Comparison of ENCODE assay signal across 7 mouse cellular contexts in genomic region chr4:115096435-115097145, GRCm38 (mm10). TPM values are rescaled to one million over a fixed set of nuclear protein-coding genes. Genes with fewer than 3 reads are reported as not detected.
DNase-seq lines count a peak whose midpoint lies in the region; ATAC-seq lines count a peak whose summit lies in the region.

No protein-coding gene starts in this region.

- H3K4me1 ChIP-seq in embryonic facial prominence, embryonic 14.5 days (ENCODE audit: control insufficient read depth, insufficient read depth, low read length), result peaks cover 9% of the 10 kb centered on the region; the same call in 1 of the 2 replicates
- H3K4me1 ChIP-seq in intestine, embryonic 16.5 days (ENCODE audit: control insufficient read depth, insufficient read depth, low read length), result peaks cover 23% of the 10 kb centered on the region; the same call in 1 of the 2 replicates

- no peak overlapping the region for H3K9ac ChIP-seq in embryonic facial prominence, embryonic 14.5 days (ENCODE audit: low read depth, low read length)
- peak overlapping the region; percentile 65 for H3K9ac ChIP-seq in intestine, embryonic 16.5 days (ENCODE audit: low read depth, low read length)

- peak; percentile 10 for DNase-seq in ZHBTc4 (ENCODE audit: low read depth, low spot score)
- DNase-seq in embryonic facial prominence, embryonic 14.5 days (ENCODE audit: low spot score), result no peak
- DNase-seq in urinary bladder, postnatal 10 days (ENCODE audit: low spot score), result no peak
- no peak for DNase-seq in adrenal gland, postnatal 36 days
- no peak for DNase-seq in T-cell, adult 2 months (ENCODE audit: low spot score)

- WGBS in embryonic facial prominence, embryonic 14.5 days, result 10% methylated on average over 11 of the region's 11 CpGs
- WGBS in intestine, embryonic 16.5 days, result 11% methylated on average over 11 of the region's 11 CpGs

- no peak for ATAC-seq in embryonic facial prominence, embryonic 14.5 days (ENCODE audit: low read depth)
- ATAC-seq in intestine, embryonic 16.5 days, result peak; percentile 76
- ATAC-seq in megakaryocyte, adult 5-6 weeks (ENCODE audit: poor library complexity, severe bottlenecking), result peak; percentile 31

- H3K4me2 ChIP-seq in embryonic facial prominence, embryonic 14.5 days (ENCODE audit: low read depth, low read length), result peak overlapping the region; percentile 77
- peak overlapping the region; percentile 87 for H3K4me2 ChIP-seq in intestine, embryonic 16.5 days (ENCODE audit: low read depth, low read length)

- no peaks in the 10 kb centered on the region for H3K9me3 ChIP-seq in embryonic facial prominence, embryonic 14.5 days (ENCODE audit: control insufficient read depth, low read length)
- H3K9me3 ChIP-seq in intestine, embryonic 16.5 days (ENCODE audit: control insufficient read depth, low read length), result no peaks in the 10 kb centered on the region

- peaks cover 41% of the 10 kb centered on the region for H3K27me3 ChIP-seq in embryonic facial prominence, embryonic 14.5 days (replicated peaks; ENCODE audit: control insufficient read depth, insufficient read depth, low read length)
- no peaks in the 10 kb centered on the region; the same call in 1 of the 2 replicates for H3K27me3 ChIP-seq in intestine, embryonic 16.5 days (replicated peaks; ENCODE audit: control insufficient read depth, insufficient read depth, low read length)

- peak overlapping the region; percentile 9 for H3K4me3 ChIP-seq in embryonic facial prominence, embryonic 14.5 days (ENCODE audit: low read depth, low read length)
- H3K4me3 ChIP-seq in intestine, embryonic 16.5 days (ENCODE audit: low read length), result peak overlapping the region; percentile 51

- H3K27ac ChIP-seq in embryonic facial prominence, embryonic 14.5 days (replicated peaks; ENCODE audit: low read depth, low read length), result no peak overlapping the region
- H3K27ac ChIP-seq in intestine, embryonic 16.5 days (ENCODE audit: low read length), result peak overlapping the region; percentile 95

- no peaks in the 10 kb centered on the region for H3K36me3 ChIP-seq in embryonic facial prominence, embryonic 14.5 days (ENCODE audit: control insufficient read depth, insufficient read depth, low read length)
- H3K36me3 ChIP-seq in intestine, embryonic 16.5 days (ENCODE audit: control insufficient read depth, insufficient read depth, low read length), result no peaks in the 10 kb centered on the region

RNA-seq across cellular contexts. Expression of gene Pdzk1ip1, which starts 8.1 kb away (rescaled TPM):
- polyA plus RNA-seq in embryonic facial prominence, embryonic 14.5 days (2014; fragmentation: Nextera tagmentation; extraction: Ambion mirVana), result 7.7 and 18.5 TPM in 2 replicates
- polyA plus RNA-seq in intestine, embryonic 16.5 days (2015; fragmentation: Nextera tagmentation; extraction: Ambion mirVana), result 256 and 335 TPM in 2 replicates
- 1.5 and 2.8 TPM in 2 replicates for total RNA-seq in megakaryocyte, adult 5-6 weeks (2015)
- 0.33 and 0.53 TPM in 2 replicates for total RNA-seq in megakaryocyte, adult 5-6 weeks (2017)
- total RNA-seq in adrenal gland, postnatal 36 days (2021), result not detected

RNA-seq across cellular contexts. Expression of gene Cyp4x1, which starts 37.5 kb away (rescaled TPM):
- polyA plus RNA-seq in embryonic facial prominence, embryonic 14.5 days (2014; fragmentation: Nextera tagmentation; extraction: Ambion mirVana), result 0.48 and 0.84 TPM in 2 replicates
- polyA plus RNA-seq in intestine, embryonic 16.5 days (2015; fragmentation: Nextera tagmentation; extraction: Ambion mirVana), result 0.20 and 0.31 TPM in 2 replicates
- not detected in 2 replicates for total RNA-seq in megakaryocyte, adult 5-6 weeks (2015)
- total RNA-seq in megakaryocyte, adult 5-6 weeks (2017), result not detected in 2 replicates
- total RNA-seq in adrenal gland, postnatal 36 days (2021), result not detected

RNA-seq across cellular contexts. Expression of gene Tal1, which starts 40.4 kb away (rescaled TPM):
- 1.3 and 1.6 TPM in 2 replicates for polyA plus RNA-seq in embryonic facial prominence, embryonic 14.5 days (2014; fragmentation: Nextera tagmentation; extraction: Ambion mirVana)
- 0.38 and 0.70 TPM in 2 replicates for polyA plus RNA-seq in intestine, embryonic 16.5 days (2015; fragmentation: Nextera tagmentation; extraction: Ambion mirVana)
- total RNA-seq in megakaryocyte, adult 5-6 weeks (2015), result 2.2 and 3.8 TPM in 2 replicates
- total RNA-seq in megakaryocyte, adult 5-6 weeks (2017), result 1.8 and 2.6 TPM in 2 replicates
- 1 to 10 TPM; 2.1 to 2.4 TPM for total RNA-seq in adrenal gland, postnatal 36 days (2021)
